Mouse (Mus musculus): Measurements from ENCODE around the gene Ap3b2. TPM values are rescaled to one million over a fixed set of nuclear protein-coding genes. Genes with fewer than 3 reads are reported as not detected.

The Ap3b2 gene
- polyA plus RNA-seq (2012; ENCODE audit: insufficient read depth, insufficient read length, low replicate concordance, missing spikeins) = not detected in 2 replicates

GRCm38 (mm10) chr7:81493331-81494021 lies at the start of gene Ap3b2:
Gene Ap3b2 (minus strand): TSS chr7:81493925.
- TF ChIP-seq CTCF (IDR thresholded peaks at IDR 0.05; ENCODE audit: insufficient read depth, low read depth, low read length) (no peak), POLR2A (IDR thresholded peaks at IDR 0.05; ENCODE audit: insufficient read depth, low read depth, low read length) (peak; percentile 68)
- H3K4me1 ChIP-seq (ENCODE audit: control insufficient read depth, insufficient read depth, low read length) = peaks cover 15% of the 10 kb centered on the region
- H3K27ac ChIP-seq (ENCODE audit: insufficient read depth, low read depth, low read length) = peak within 1 kb of the TSS; percentile 86
- under 1% methylated on average over 57 of the region's 57 CpGs for WGBS
- H3K4me3 ChIP-seq (ENCODE audit: insufficient read depth, low read depth, low read length) = peak within 1 kb of the TSS; percentile 97

GRCm38 (mm10) chr7:81542934-81543333 lies 49.2 kb upstream of the Ap3b2 start:
- H3K4me3 ChIP-seq (ENCODE audit: insufficient read depth, low read depth, low read length) = no peak overlapping the region
- H3K27ac ChIP-seq (ENCODE audit: insufficient read depth, low read depth, low read length) = no peak overlapping the region
- no peak for TF ChIP-seq CTCF (IDR thresholded peaks at IDR 0.05; ENCODE audit: insufficient read depth, low read depth, low read length)
- TF ChIP-seq POLR2A (IDR thresholded peaks at IDR 0.05; ENCODE audit: insufficient read depth, low read depth, low read length) = no peak
- peaks cover 6% of the 10 kb centered on the region; the same call in 1 of the 2 replicates for H3K4me1 ChIP-seq (ENCODE audit: control insufficient read depth, insufficient read depth, low read length)
- WGBS = 93% methylated on average over 8 of the region's 8 CpGs

GRCm38 (mm10) chr7:81541924-81542524 lies 48.3 kb upstream of the Ap3b2 start:
- 64% methylated on average over 7 of the region's 7 CpGs for WGBS
- TF ChIP-seq CTCF (IDR thresholded peaks at IDR 0.05; ENCODE audit: insufficient read depth, low read depth, low read length) = no peak
- H3K27ac ChIP-seq (ENCODE audit: insufficient read depth, low read depth, low read length) = no peak overlapping the region
- peaks cover 6% of the 10 kb centered on the region; the same call in 1 of the 2 replicates for H3K4me1 ChIP-seq (ENCODE audit: control insufficient read depth, insufficient read depth, low read length)
- H3K4me3 ChIP-seq (ENCODE audit: insufficient read depth, low read depth, low read length) = no peak overlapping the region

GRCm38 (mm10) chr7:81540999-81541398 lies 47.3 kb upstream of the Ap3b2 start:
- TF ChIP-seq POLR2A (IDR thresholded peaks at IDR 0.05; ENCODE audit: insufficient read depth, low read depth, low read length) = no peak
- TF ChIP-seq CTCF (IDR thresholded peaks at IDR 0.05; ENCODE audit: insufficient read depth, low read depth, low read length) = no peak
- Histone ChIP-seq H3K4me1 (ENCODE audit: control insufficient read depth, insufficient read depth, low read length) (peaks cover 6% of the 10 kb centered on the region; the same call in 1 of the 2 replicates), H3K27ac (ENCODE audit: insufficient read depth, low read depth, low read length) (no peak overlapping the region), H3K4me3 (ENCODE audit: insufficient read depth, low read depth, low read length) (no peak overlapping the region)
- WGBS = 43% methylated on average over 1 of the region's 1 CpGs

- H3K4me3 ChIP-seq (ENCODE audit: insufficient read depth, low read depth, low read length) = no peak overlapping the region
- WGBS = 49% methylated on average over 2 of the region's 2 CpGs
- H3K4me1 ChIP-seq (ENCODE audit: control insufficient read depth, insufficient read depth, low read length) = peaks cover 6% of the 10 kb centered on the region; the same call in 1 of the 2 replicates
- no peak overlapping the region for H3K27ac ChIP-seq (ENCODE audit: insufficient read depth, low read depth, low read length)
- TF ChIP-seq CTCF (IDR thresholded peaks at IDR 0.05; ENCODE audit: insufficient read depth, low read depth, low read length) (no peak), POLR2A (IDR thresholded peaks at IDR 0.05; ENCODE audit: insufficient read depth, low read depth, low read length) (no peak)
These were observed 45.8 kb upstream of the Ap3b2 start for GRCm38 (mm10) chr7:81539565-81539964.

GRCm38 (mm10) chr7:81538070-81538675 lies 44.4 kb upstream of the Ap3b2 start:
- no peak for TF ChIP-seq CTCF (IDR thresholded peaks at IDR 0.05; ENCODE audit: insufficient read depth, low read depth, low read length)
- TF ChIP-seq POLR2A (IDR thresholded peaks at IDR 0.05; ENCODE audit: insufficient read depth, low read depth, low read length) = no peak
- WGBS = 85% methylated on average over 2 of the region's 2 CpGs
- Histone ChIP-seq H3K4me3 (ENCODE audit: insufficient read depth, low read depth, low read length) (no peak overlapping the region), H3K27ac (ENCODE audit: insufficient read depth, low read depth, low read length) (no peak overlapping the region), H3K4me1 (ENCODE audit: control insufficient read depth, insufficient read depth, low read length) (peaks cover 6% of the 10 kb centered on the region; the same call in 1 of the 2 replicates)

- Histone ChIP-seq H3K4me3 (ENCODE audit: insufficient read depth, low read depth, low read length) (no peak overlapping the region), H3K4me1 (ENCODE audit: control insufficient read depth, insufficient read depth, low read length) (peaks cover 2% of the 10 kb centered on the region; the same call in 1 of the 2 replicates), H3K27ac (ENCODE audit: insufficient read depth, low read depth, low read length) (no peak overlapping the region)
- TF ChIP-seq POLR2A (IDR thresholded peaks at IDR 0.05; ENCODE audit: insufficient read depth, low read depth, low read length) (no peak), CTCF (IDR thresholded peaks at IDR 0.05; ENCODE audit: insufficient read depth, low read depth, low read length) (no peak)
- WGBS = 92% methylated on average over 4 of the region's 4 CpGs
These were observed 42.8 kb upstream of the Ap3b2 start for GRCm38 (mm10) chr7:81536478-81536877.

- Histone ChIP-seq H3K27ac (ENCODE audit: insufficient read depth, low read depth, low read length) (no peak overlapping the region), H3K4me1 (ENCODE audit: control insufficient read depth, insufficient read depth, low read length) (no peaks in the 10 kb centered on the region), H3K4me3 (ENCODE audit: insufficient read depth, low read depth, low read length) (no peak overlapping the region)
- TF ChIP-seq POLR2A (IDR thresholded peaks at IDR 0.05; ENCODE audit: insufficient read depth, low read depth, low read length) (no peak), CTCF (IDR thresholded peaks at IDR 0.05; ENCODE audit: insufficient read depth, low read depth, low read length) (no peak)
- WGBS = 51% methylated on average over 1 of the region's 1 CpGs
These were observed 37.7 kb upstream of the Ap3b2 start for GRCm38 (mm10) chr7:81531462-81531861.

- no peak overlapping the region for H3K27ac ChIP-seq (ENCODE audit: insufficient read depth, low read depth, low read length)
- H3K4me1 ChIP-seq (ENCODE audit: control insufficient read depth, insufficient read depth, low read length) = no peaks in the 10 kb centered on the region; the same call in 1 of the 2 replicates
- TF ChIP-seq POLR2A (IDR thresholded peaks at IDR 0.05; ENCODE audit: insufficient read depth, low read depth, low read length) (no peak), CTCF (IDR thresholded peaks at IDR 0.05; ENCODE audit: insufficient read depth, low read depth, low read length) (no peak)
- no peak overlapping the region for H3K4me3 ChIP-seq (ENCODE audit: insufficient read depth, low read depth, low read length)
- WGBS = 96% methylated on average over 8 of the region's 8 CpGs
These were observed 35.2 kb upstream of the Ap3b2 start for GRCm38 (mm10) chr7:81528918-81529317.

Measured in olfactory bulb, adult 2 months (tissue).